Mouse (Mus musculus): ENCODE results near the gene Cited4. TPM values are rescaled to one million over a fixed set of nuclear protein-coding genes. Genes with fewer than 3 reads are reported as not detected.

Gene Cited4
- 10 to 100 TPM; 11.3 to 18.3 TPM for total RNA-seq (2021)
- polyA plus RNA-seq (2012; rRNA removed), result 85.9 and 124 TPM in 2 replicates
- long read RNA-seq, transcript Cited4-201 (1 exons, 1,249 nt), result major isoform, 33 of 33 reads
- long read RNA-seq, partial matches to known transcripts, result 0 of 33 reads
- long read RNA-seq, other reads (novel, unspliced or antisense), result 0 of 33 reads

GRCm38 (mm10) chr4:120666358-120667024, at the start of gene Cited4:
Cited4 (plus strand) TSS chr4:120666572.
- peak; percentile 95 for DNase-seq

GRCm38 (mm10) chr4:120627728-120628127, 38.6 kb upstream of the Cited4 start:
- peak; percentile 85 for DNase-seq

- DNase-seq, result no peak
Measured at GRCm38 (mm10) chr4:120630218-120630931, 36.0 kb upstream of the Cited4 start.

DNA sequence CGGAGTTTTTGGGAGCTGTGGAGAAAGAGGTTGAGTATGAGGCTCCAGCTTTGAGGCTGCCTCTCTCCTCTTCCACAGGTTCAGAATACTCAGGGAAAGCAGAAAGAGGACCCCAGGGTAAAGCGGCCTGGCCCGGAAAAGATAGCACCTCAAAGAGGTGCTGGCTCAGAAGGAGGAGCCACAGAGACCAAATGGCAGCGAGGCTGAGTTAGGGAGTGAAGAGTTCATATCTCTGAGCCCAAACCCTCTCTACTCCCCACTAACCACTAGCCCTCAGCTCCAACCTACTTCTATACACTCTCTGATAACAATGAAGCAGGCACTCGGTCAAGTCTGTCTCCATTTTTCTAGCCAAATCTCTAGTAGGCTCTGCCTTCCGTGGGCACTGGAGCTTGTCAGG, 34.5 kb upstream of the Cited4 start:
- DNase-seq, result no peak

DNA sequence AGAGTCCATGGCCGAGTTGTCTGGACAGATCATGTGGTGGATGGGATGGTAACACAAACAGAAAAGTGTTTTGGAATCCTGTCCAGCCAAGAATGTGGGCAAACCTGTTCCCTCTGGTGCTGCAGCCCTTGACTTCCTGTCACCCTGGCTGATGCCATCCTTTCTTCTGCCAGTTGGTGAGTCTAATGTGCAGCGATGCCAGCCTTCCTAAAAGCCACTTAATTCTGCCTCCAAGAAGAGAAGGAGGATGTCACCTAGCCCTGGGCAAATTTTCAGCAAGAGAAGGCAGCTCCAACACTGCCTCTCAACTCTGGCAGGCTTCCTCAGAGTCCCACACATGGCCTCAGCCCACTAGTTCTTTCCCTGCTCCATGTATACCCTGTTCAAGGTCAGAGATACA, 31.0 kb upstream of the Cited4 start:
- no peak for DNase-seq

DNA sequence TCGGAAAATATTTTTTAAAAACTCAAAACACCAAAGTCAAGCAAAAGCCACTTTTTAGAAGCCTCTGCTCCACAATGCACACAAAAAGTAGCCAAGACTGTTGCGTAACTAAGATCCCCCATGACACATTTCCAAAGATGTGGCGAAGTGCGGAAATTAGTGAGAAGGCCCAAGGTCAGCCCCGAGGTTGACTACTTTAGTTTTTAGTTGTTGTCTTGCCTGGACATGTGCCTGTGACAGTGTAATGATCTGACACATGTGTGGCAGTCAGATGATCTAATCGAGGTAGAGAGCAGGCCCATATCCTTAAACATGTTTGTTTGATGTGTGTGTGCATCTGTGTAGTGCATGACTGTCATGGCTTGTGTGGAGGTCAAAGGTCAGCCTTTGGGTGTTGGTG, 24.4 kb upstream of the Cited4 start:
- peak; percentile 59 for DNase-seq

- DNase-seq, result no peak
Measured at GRCm38 (mm10) chr4:120643899-120644298, 22.5 kb upstream of the Cited4 start.

GRCm38 (mm10) chr4:120649369-120650207, 16.8 kb upstream of the Cited4 start:
- no peak for DNase-seq

DNA sequence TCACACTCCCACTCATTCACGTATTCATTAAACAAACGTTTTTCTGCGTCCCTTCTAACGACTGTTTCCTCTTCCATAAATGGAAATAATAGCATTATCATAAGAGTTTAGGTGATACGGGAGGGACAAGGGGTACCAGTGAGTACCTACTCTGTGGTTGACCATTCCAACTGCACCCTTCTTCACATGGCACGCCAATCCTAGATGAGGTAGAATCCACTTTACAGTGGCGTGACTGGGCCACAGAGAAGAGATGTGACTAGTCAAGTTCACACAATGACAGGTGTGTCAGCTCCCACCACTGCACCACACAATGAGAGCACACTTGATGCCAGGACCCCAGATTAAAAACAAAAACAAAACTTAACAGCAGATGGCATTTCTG, 16.2 kb upstream of the Cited4 start:
- DNase-seq, result no peak

- DNase-seq, result no peak
Measured at GRCm38 (mm10) chr4:120655898-120656297, 10.5 kb upstream of the Cited4 start.

DNA sequence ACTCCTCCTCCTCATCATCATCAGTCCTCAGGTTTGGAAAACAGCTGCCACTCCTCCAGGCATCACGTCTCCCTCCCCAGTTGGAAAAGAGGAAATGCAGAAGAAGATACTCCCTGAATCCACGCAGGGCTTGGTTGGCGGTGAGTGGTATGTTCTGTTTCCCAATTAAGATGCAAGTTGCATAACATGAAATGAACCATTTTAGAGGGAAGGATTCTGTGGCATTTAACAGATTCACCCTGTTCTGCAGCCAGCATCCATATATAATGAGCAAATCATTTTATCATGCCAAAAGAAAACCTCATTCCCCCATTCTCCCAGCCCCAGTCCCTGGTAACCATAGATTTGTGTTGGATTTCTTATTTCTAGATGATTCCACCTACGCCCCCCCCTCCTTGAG, 5.9 kb upstream of the Cited4 start:
- no peak for DNase-seq

DNA sequence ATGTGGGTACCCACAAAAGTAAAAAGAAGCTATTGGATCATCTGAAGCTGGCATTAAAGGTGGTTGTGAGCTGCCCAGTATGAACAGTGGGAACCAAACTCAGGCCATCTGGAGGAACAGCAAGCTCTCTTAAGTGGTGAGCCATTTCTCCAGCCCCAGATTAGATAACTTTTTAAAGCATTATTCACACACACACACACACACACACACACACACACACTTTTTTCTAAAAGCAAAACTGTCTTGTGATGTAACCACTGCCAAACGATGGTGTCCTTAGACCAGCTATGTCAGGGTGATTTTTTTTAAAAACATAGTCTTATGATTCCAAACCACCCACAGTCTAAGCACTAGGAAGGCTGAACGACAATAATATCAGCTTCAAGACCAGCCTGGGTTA, 1.8 kb upstream of the Cited4 start:
- DNase-seq, result no peak

DNA sequence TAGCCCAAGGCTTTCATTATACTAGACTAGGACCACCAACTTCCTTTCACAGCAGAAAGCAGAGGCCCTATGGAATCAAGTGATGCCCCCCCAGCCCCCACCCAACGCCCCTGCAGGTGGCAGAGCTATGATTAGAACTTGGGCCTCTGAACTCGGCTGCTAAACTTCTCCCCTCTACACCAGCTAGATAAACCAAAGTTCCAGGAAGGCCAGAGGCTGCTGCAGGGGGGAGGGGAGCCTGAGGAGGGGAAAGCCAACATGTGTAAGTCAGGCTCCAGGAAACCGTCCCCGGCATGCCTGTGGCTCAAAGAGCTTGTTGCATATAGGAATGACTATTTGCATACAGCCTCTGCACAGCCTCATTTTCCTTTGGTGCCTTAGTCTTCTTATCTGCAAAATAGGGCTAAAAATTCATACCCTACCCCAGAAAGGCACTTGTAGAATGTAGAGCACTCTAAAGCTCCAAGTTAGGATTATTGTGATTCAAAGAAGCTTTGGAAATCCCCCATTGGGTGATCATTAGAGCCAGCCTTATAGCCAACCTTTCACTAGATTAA, 1.1 kb upstream of the Cited4 start:
- no peak for DNase-seq

- DNase-seq, result peak; percentile 72
Measured at GRCm38 (mm10) chr4:120665782-120666181, 590 bp upstream of the Cited4 start.

GRCm38 (mm10) chr4:120667045-120667501, 701 bp downstream of the Cited4 start:
- peak; percentile 83 for DNase-seq

DNA sequence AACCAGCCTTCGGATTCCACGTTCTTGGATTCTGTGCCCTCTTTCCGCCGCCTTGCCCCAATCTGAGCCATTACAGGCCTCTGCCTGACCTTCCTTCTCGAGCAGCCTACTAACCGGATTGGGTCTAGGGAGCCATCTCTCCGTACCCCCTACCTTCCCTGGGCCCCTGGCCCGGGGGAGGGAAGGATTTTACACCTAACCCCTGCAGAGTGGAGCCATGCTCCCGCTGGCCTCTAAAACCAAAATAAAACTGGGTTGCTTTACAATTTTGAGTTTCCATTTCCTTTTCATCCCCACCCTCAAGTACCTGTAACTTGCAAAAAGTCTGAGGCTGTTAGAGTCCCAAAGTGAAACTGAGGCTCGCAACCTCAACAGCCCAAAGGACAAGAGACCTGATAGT, 1.2 kb downstream of the Cited4 start:
- no peak for DNase-seq

DNA sequence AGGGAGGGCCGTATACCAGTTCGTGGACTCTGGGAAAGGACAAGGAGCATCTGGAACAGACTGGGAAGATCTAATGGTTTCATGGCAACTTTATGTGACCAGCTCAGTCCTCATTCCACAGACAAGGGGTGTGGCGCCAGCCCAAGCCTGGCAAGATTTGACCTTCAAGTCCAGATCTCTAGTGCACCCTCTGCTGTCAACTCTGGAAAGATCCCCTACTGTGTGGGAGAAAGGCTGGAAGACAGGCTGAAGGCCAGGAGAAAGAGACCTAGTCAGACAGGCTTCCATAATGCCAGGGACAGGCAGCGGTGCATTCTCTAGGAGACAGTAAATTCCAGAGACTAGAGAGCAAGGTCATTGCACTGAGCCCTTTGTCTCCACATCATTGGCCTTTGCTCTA, 2.2 kb downstream of the Cited4 start:
- peak; percentile 68 for DNase-seq

GRCm38 (mm10) chr4:120669585-120669984, 3.2 kb downstream of the Cited4 start:
- DNase-seq, result no peak

GRCm38 (mm10) chr4:120671046-120671445, 4.7 kb downstream of the Cited4 start:
- DNase-seq, result no peak

GRCm38 (mm10) chr4:120673606-120674005, 7.2 kb downstream of the Cited4 start:
- peak; percentile 86 for DNase-seq

- DNase-seq, result no peak
Measured at GRCm38 (mm10) chr4:120674775-120675451, 8.5 kb downstream of the Cited4 start.

DNA sequence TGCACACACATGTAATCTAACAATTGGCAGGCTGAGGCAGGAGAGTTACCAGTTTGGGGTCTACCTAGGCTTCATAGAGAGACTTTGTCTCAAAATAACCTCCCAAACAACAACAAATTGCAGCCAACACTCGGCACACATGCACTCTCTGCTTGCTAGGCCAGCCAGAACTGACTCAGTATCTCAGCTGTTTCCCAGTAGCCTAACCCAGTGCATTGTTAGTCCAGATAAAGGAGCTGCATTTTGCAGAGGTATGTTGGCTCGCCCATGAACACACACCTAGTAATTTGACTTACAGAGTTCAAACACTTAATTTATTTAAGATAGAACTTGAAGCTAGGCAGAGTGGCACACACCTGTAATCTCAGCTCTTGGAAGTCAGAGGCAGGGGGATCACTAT, 9.3 kb downstream of the Cited4 start:
- no peak for DNase-seq

Measured in adrenal gland, adult 2 months (tissue).